Mouse (Mus musculus): ENCODE results near the gene Eif4e2.

DNA sequence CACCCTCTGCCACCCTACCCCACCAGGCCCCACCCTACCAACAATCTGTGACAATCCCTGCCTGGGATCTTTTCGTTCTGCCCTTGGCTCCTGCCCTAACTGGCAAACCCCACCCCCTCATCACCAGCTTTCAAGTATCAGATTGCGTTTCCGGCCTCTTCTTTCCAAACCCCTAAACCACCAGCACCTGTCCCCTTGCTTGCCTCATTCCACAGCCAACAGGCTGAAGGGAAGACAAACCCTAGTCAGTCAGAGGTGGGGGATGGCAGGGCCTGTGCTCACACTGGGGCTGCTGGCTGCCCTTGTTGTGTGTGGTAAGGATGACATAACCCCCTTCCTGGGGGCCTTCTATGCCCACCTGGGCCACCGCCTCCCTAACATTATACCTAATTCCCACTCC is 23.3 kb upstream of the Eif4e2 start, which contains the start of gene Chrnd:
- TF ChIP-seq CTCF (IDR thresholded peaks at IDR 0.05; ENCODE audit: extremely low read depth, insufficient read depth, insufficient read length, insufficient replicate concordance) = no peak
- TF ChIP-seq POLR2A (IDR thresholded peaks at IDR 0.05; ENCODE audit: low read depth, low read length) = no peak
